Mouse (Mus musculus) limb, embryonic 14.5 days (tissue): ENCODE measurements at regions not wholly inside any gene's neighbourhood (a gene's known extent, or its start where the extent isn't known, plus 50 kb on each side); places are given as distances from the start of the nearest gene placed in this dataset.

Source experiments
- ATAC-seq: fragments of 200-750 bp; cut with Nextera tagmentation; 2 replicates; pipeline ENCODE4 v1.8.0; 2017; ENCODE audit warnings: low read depth, moderate number of reproducible peaks, moderate TSS enrichment; ENCODE audit not compliant: low FRiP score
- DNase-seq: peaks from one replicate; pipeline ENCODE4 v3.0.0-alpha.2; 2015; ENCODE audit warnings: low spot score
- H3K27ac ChIP-seq: fragments of 300-500 bp; sonication (generic); replicated peaks from 2 replicates; pipeline ENCODE4 v1.5.1; 2014; ENCODE audit warnings: low read depth, mild to moderate bottlenecking, low read length, moderate library complexity, mixed read lengths
- H3K27me3 ChIP-seq: fragments of 300-500 bp; sonication (generic); 2 replicates; pipeline ENCODE4 v1.6.1; 2014; ENCODE audit warnings: low read length, mixed read lengths; ENCODE audit not compliant: control insufficient read depth, insufficient read depth
- H3K36me3 ChIP-seq: fragments of 300-500 bp; sonication (generic); 2 replicates; pipeline ENCODE4 v1.6.1; 2014; ENCODE audit warnings: mild to moderate bottlenecking, low read length, moderate library complexity, mixed read lengths; ENCODE audit not compliant: control insufficient read depth, insufficient read depth
- H3K4me1 ChIP-seq: fragments of 300-500 bp; sonication (generic); 2 replicates; pipeline ENCODE4 v1.6.1; 2014; ENCODE audit warnings: antibody characterized with exemption, low read length, mixed read lengths; ENCODE audit not compliant: control insufficient read depth, insufficient read depth
- H3K4me2 ChIP-seq: fragments of 300-500 bp; sonication (generic); replicated peaks from 2 replicates; pipeline ENCODE4 v1.6.1; 2014; ENCODE audit warnings: low read depth, mild to moderate bottlenecking, low read length, moderate library complexity; ENCODE audit not compliant: severe bottlenecking
- H3K4me3 ChIP-seq: fragments of 300-500 bp; sonication (generic); replicated peaks from 2 replicates; pipeline ENCODE4 v1.5.1; 2014; ENCODE audit warnings: low read length
- H3K9ac ChIP-seq: fragments of 300-500 bp; sonication (generic); 2 replicates; pipeline ENCODE4 v1.6.1; 2014; ENCODE audit warnings: mild to moderate bottlenecking, low read depth, low read length, moderate library complexity; ENCODE audit not compliant: severe bottlenecking
- H3K9me3 ChIP-seq: fragments of 300-500 bp; sonication (generic); 2 replicates; pipeline ENCODE4 v1.6.1; 2016; ENCODE audit warnings: low read length; ENCODE audit not compliant: control insufficient read depth
- POLR2A ChIP-seq: fragments of 200-500 bp; IDR thresholded peaks from 2 replicates; pipeline ENCODE4 v1.8.0; 2012; ENCODE audit warnings: inconsistent platforms, mild to moderate bottlenecking, moderate library complexity, borderline replicate concordance; ENCODE audit not compliant: insufficient read depth, insufficient read length; ENCODE audit errors: extremely low read depth
- WGBS: fragments of 180-500 bp; shearing (Covaris S2); extraction: QIAGEN DNeasy Blood & Tissue Kit; methylation state at CpG from one replicate; pipeline ENCODE4 v1.1.7; 2014; 5-methylcytosine and 5-hydroxymethylcytosine counted together

- WGBS: 46% methylated on average over 3 of the region's 3 CpGs
- Histone ChIP-seq H3K9me3 (no peaks in the 10 kb centered on the region), H3K4me3 (no peak overlapping the region), H3K9ac (no peak overlapping the region), H3K27ac (no peak overlapping the region), H3K4me2 (no peak overlapping the region), H3K36me3 (no peaks in the 10 kb centered on the region), H3K27me3 (no peaks in the 10 kb centered on the region), H3K4me1 (no peaks in the 10 kb centered on the region)
- DNase-seq (peak; percentile 16), ATAC-seq (no peak)
- TF ChIP-seq POLR2A: no peak
Measured at GRCm38 (mm10) chr4:24278154-24278553, 218.1 kb upstream of the Mms22l start.
